In the genomic region with DNA sequence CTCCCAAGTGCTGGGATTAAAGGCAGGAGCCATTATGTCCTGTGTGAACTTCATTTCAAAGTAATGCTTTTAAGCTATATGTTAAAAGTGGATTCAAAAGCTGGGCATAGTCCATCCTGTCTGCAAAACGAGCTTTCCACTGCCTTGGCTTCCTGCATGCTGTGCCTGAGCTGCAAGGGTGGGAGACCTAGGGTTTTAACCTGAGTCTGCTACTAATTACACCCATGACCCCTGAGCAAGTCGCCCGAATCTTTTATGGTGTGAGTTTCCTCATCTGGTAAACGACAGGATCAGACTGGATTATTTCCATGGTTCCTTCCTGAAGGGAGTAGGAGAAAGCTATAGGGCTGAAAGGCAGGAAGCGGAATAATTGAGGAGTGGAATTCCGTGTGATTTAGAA, we compare ENCODE assay signal across 22 mouse cellular contexts. TPM values are rescaled to one million over a fixed set of nuclear protein-coding genes. Genes with fewer than 3 reads are reported as not detected.
DNase-seq lines count a peak whose midpoint lies in the region; ATAC-seq and TF ChIP-seq lines count a peak whose summit lies in the region.
"Had no signal": no experiment of that assay in that cellular context is flagged by ENCODE, and none has a peak within 500 bp of the region (broad histone marks: within the 10 kb centered on the region; RNA-seq: fewer than 3 reads in every experiment).

No protein-coding gene starts in this region.

- DNase-seq in lung, adult 2 months: no peak
- peak; percentile 10 to 21 for DNase-seq in kidney, postnatal 4 days
- peak; percentile 29 for DNase-seq in yolk sac, embryonic 10.5 days (ENCODE audit: low spot score)
- no peak for DNase-seq in heart, adult 11 months
- DNase-seq in heart, postnatal 4 days: no peak
- DNase-seq: adrenal gland, postnatal 10 days; cerebellum, adult 18-20 months; heart, adult 18-20 months; heart, postnatal 14 days had no signal

- H3K9ac ChIP-seq in lung, embryonic 16.5 days (ENCODE audit: low read length): no peak overlapping the region
- no peak overlapping the region for H3K9ac ChIP-seq in intestine, embryonic 15.5 days
- H3K9ac ChIP-seq: liver, embryonic 15.5 days had no signal

- no peak for TF ChIP-seq POLR2A in lung, adult 2 months (IDR thresholded peaks at IDR 0.05; ENCODE audit: borderline replicate concordance, extremely low read depth, low read depth, low read length)

- no peaks in the 10 kb centered on the region for H3K27me3 ChIP-seq in lung, embryonic 16.5 days (ENCODE audit: control insufficient read depth, insufficient read depth, low read depth, low read length)
- no peaks in the 10 kb centered on the region for H3K27me3 ChIP-seq in intestine, embryonic 15.5 days (replicated peaks)
- H3K27me3 ChIP-seq: liver, embryonic 15.5 days had no signal

- 0 out of 2 replicates have a peak, but pooled peaks have one; percentile 46 for ATAC-seq in lung, embryonic 16.5 days (ENCODE audit: low read depth)
- no peak for ATAC-seq in intestine, embryonic 15.5 days
- ATAC-seq: forebrain, embryonic 14.5 days had no signal

- peak overlapping the region; percentile 65 for H3K27ac ChIP-seq in lung, embryonic 16.5 days (ENCODE audit: low read length)
- 0 out of 2 replicates have a peak overlapping the region, but pooled peaks have one; percentile 36 for H3K27ac ChIP-seq in intestine, embryonic 15.5 days
- H3K27ac ChIP-seq: liver, embryonic 15.5 days had no signal

- TF ChIP-seq CTCF in lung, adult 2 months (IDR thresholded peaks at IDR 0.05; ENCODE audit: insufficient read depth, low read length): no peak

- no peak overlapping the region for H3K4me3 ChIP-seq in lung, embryonic 16.5 days (ENCODE audit: low read length)
- no peak overlapping the region for H3K4me3 ChIP-seq in lung, adult 2 months (replicated peaks; ENCODE audit: extremely low read depth, low read depth, low read length)
- H3K4me3 ChIP-seq in intestine, embryonic 15.5 days (replicated peaks): no peak overlapping the region
- H3K4me3 ChIP-seq: liver, embryonic 15.5 days had no signal

- H3K4me2 ChIP-seq in lung, embryonic 16.5 days (ENCODE audit: low read depth, low read length): no peak overlapping the region
- H3K4me2 ChIP-seq in intestine, embryonic 15.5 days (replicated peaks): no peak overlapping the region
- H3K4me2 ChIP-seq: liver, embryonic 15.5 days had no signal

- 40% methylated on average over 6 of the region's 6 CpGs for WGBS in lung, embryonic 16.5 days
- 51% methylated on average over 6 of the region's 6 CpGs for WGBS in lung, adult 2 months
- WGBS in intestine, embryonic 15.5 days: 43% methylated on average over 6 of the region's 6 CpGs

- H3K4me1 ChIP-seq in lung, embryonic 16.5 days (replicated peaks; ENCODE audit: control insufficient read depth, insufficient read depth, low read length): peaks cover 21% of the 10 kb centered on the region
- peaks cover 7% of the 10 kb centered on the region; the same call in 1 of the 2 replicates for H3K4me1 ChIP-seq in lung, adult 2 months (ENCODE audit: control insufficient read depth, insufficient read depth, low read length)
- H3K4me1 ChIP-seq in intestine, embryonic 15.5 days (replicated peaks): no peaks in the 10 kb centered on the region

- no peaks in the 10 kb centered on the region; the same call in 1 of the 2 replicates for H3K36me3 ChIP-seq in lung, embryonic 16.5 days (ENCODE audit: control insufficient read depth, insufficient read depth, low read length)
- H3K36me3 ChIP-seq in intestine, embryonic 15.5 days: no peaks in the 10 kb centered on the region

- no peaks in the 10 kb centered on the region for H3K9me3 ChIP-seq in lung, embryonic 16.5 days (ENCODE audit: control insufficient read depth, low read length)
- H3K9me3 ChIP-seq in intestine, embryonic 15.5 days: no peaks in the 10 kb centered on the region
- H3K9me3 ChIP-seq: liver, embryonic 15.5 days had no signal

RNA-seq across cellular contexts. Expression of gene Ints6l, which starts 13.8 kb away (rescaled TPM):
- polyA plus RNA-seq in lung, embryonic 16.5 days (2015; fragmentation: Nextera tagmentation; extraction: Ambion mirVana): 29.4 and 31.8 TPM in 2 replicates
- 15.4 and 24.4 TPM in 2 replicates for polyA plus RNA-seq in lung, adult 2 months (2012; rRNA removed)
- polyA plus RNA-seq in intestine, embryonic 15.5 days (2015; fragmentation: Nextera tagmentation; extraction: Ambion mirVana): 20.8 and 20.9 TPM in 2 replicates
- 10 to 100 TPM; 14.9 to 16.0 TPM for total RNA-seq in heart, postnatal 4 days (2021)

RNA-seq across cellular contexts. Expression of gene Gm2174, which starts 20.7 kb away (rescaled TPM):
- polyA plus RNA-seq in lung, embryonic 16.5 days (2015; fragmentation: Nextera tagmentation; extraction: Ambion mirVana): 1.1 and 3.5 TPM in 2 replicates
- not detected in 2 replicates for polyA plus RNA-seq in lung, adult 2 months (2012; rRNA removed)
- polyA plus RNA-seq in intestine, embryonic 15.5 days (2015; fragmentation: Nextera tagmentation; extraction: Ambion mirVana): 3.1 and 3.2 TPM in 2 replicates
- total RNA-seq in heart, postnatal 4 days (2021): not detected
- total RNA-seq: adrenal gland, postnatal 10 days; heart, adult 18-20 months; layer of hippocampus, postnatal 10 days; left cerebral cortex, postnatal 14 days had no signal
- polyA plus RNA-seq: neural tube, embryonic 14.5 days; small intestine, adult 2 months had no signal

RNA-seq across cellular contexts. Expression of gene Gm10477, which starts 56.1 kb away (rescaled TPM):
- not detected in 2 replicates for polyA plus RNA-seq in lung, embryonic 16.5 days (2015; fragmentation: Nextera tagmentation; extraction: Ambion mirVana)
- polyA plus RNA-seq in lung, adult 2 months (2012; rRNA removed): not detected in 2 replicates
- polyA plus RNA-seq in intestine, embryonic 15.5 days (2015; fragmentation: Nextera tagmentation; extraction: Ambion mirVana): not detected in 2 replicates
- total RNA-seq in heart, postnatal 4 days (2021): not detected
- total RNA-seq: adrenal gland, postnatal 10 days; common myeloid progenitor, adult 5-6 weeks; gastrocnemius, adult 18-20 months; heart, adult 18-20 months; heart, postnatal 14 days; layer of hippocampus, postnatal 10 days; left cerebral cortex, postnatal 14 days; megakaryocyte, adult 5-6 weeks had no signal
- polyA plus RNA-seq: forebrain, embryonic 14.5 days; liver, embryonic 15.5 days; neural tube, embryonic 14.5 days; small intestine, adult 2 months; stomach, embryonic 14.5 days; thymus, postnatal 0 days had no signal

Comparison
In these comparisons a context has a peak if more than half of its experiments do, and no peak if none do; other contexts are left out.
1. DNase-seq: peak in kidney, postnatal 4 days (2 of 2) and yolk sac, embryonic 10.5 days (single experiment); none in lung, adult 2 months (single experiment), heart, adult 11 months (single experiment) and heart, postnatal 4 days (single experiment).